ENCODE assay signal across 26 mouse cellular contexts in genomic region chr14:120699378-120699777, GRCm38 (mm10).
DNase-seq lines count a peak whose midpoint lies in the region; ATAC-seq lines count a peak whose summit lies in the region.
"Had no signal": no experiment of that assay in that cellular context is flagged by ENCODE, and none has a peak within 500 bp of the region (broad histone marks: within the 10 kb centered on the region; RNA-seq: fewer than 3 reads in every experiment).

No protein-coding gene starts in this region.

- H3K27ac ChIP-seq in kidney, embryonic 16.5 days (ENCODE audit: low read length): no peak overlapping the region
- no peak overlapping the region for H3K27ac ChIP-seq in kidney, embryonic 15.5 days
- H3K27ac ChIP-seq: forebrain, embryonic 10.5 days; forebrain, embryonic 13.5 days; heart, embryonic 15.5 days; hindbrain, embryonic 12.5 days; hindbrain, embryonic 15.5 days had no signal

- 78% methylated on average over 4 of the region's 4 CpGs for WGBS in kidney, embryonic 16.5 days
- WGBS in kidney, embryonic 15.5 days: 75% methylated on average over 4 of the region's 4 CpGs

- H3K9ac ChIP-seq in kidney, embryonic 16.5 days (replicated peaks; ENCODE audit: low read length): no peak overlapping the region
- no peak overlapping the region for H3K9ac ChIP-seq in kidney, embryonic 15.5 days
- H3K9ac ChIP-seq: forebrain, embryonic 13.5 days; heart, embryonic 12.5 days; heart, embryonic 15.5 days; hindbrain, embryonic 12.5 days; hindbrain, embryonic 15.5 days had no signal

- H3K4me3 ChIP-seq in kidney, embryonic 16.5 days (ENCODE audit: low read length): no peak overlapping the region
- no peak overlapping the region for H3K4me3 ChIP-seq in kidney, embryonic 15.5 days (replicated peaks)
- H3K4me3 ChIP-seq: forebrain, embryonic 10.5 days; forebrain, embryonic 13.5 days; heart, embryonic 12.5 days; heart, embryonic 15.5 days; hindbrain, embryonic 12.5 days; hindbrain, embryonic 15.5 days had no signal

- no peaks in the 10 kb centered on the region for H3K4me1 ChIP-seq in kidney, embryonic 16.5 days (ENCODE audit: insufficient read depth, low read length)
- peaks cover 4% of the 10 kb centered on the region; the same call in 1 of the 2 replicates for H3K4me1 ChIP-seq in kidney, embryonic 15.5 days
- H3K4me1 ChIP-seq: forebrain, embryonic 13.5 days; heart, embryonic 12.5 days; heart, embryonic 15.5 days; hindbrain, embryonic 12.5 days; hindbrain, embryonic 15.5 days had no signal

- H3K4me2 ChIP-seq in kidney, embryonic 16.5 days (replicated peaks; ENCODE audit: low read depth, low read length): no peak overlapping the region
- H3K4me2 ChIP-seq in kidney, embryonic 15.5 days: no peak overlapping the region
- H3K4me2 ChIP-seq: forebrain, embryonic 13.5 days; heart, embryonic 12.5 days; heart, embryonic 15.5 days; hindbrain, embryonic 12.5 days; hindbrain, embryonic 15.5 days had no signal

- no peaks in the 10 kb centered on the region for H3K36me3 ChIP-seq in kidney, embryonic 16.5 days (ENCODE audit: insufficient read depth, low read length)
- no peaks in the 10 kb centered on the region for H3K36me3 ChIP-seq in kidney, embryonic 15.5 days
- H3K36me3 ChIP-seq: forebrain, embryonic 10.5 days; heart, embryonic 12.5 days; heart, embryonic 15.5 days; hindbrain, embryonic 12.5 days; hindbrain, embryonic 15.5 days had no signal

- H3K27me3 ChIP-seq in kidney, embryonic 16.5 days (ENCODE audit: insufficient read depth, low read length): no peaks in the 10 kb centered on the region
- no peaks in the 10 kb centered on the region for H3K27me3 ChIP-seq in kidney, embryonic 15.5 days
- H3K27me3 ChIP-seq: forebrain, embryonic 13.5 days; heart, embryonic 12.5 days; heart, embryonic 15.5 days; hindbrain, embryonic 12.5 days; hindbrain, embryonic 15.5 days had no signal

- peak; percentile 49; the same call in 1 of the 2 replicates for ATAC-seq in kidney, embryonic 16.5 days (ENCODE audit: low FRiP score, low TSS enrichment)
- ATAC-seq in kidney, embryonic 15.5 days (replicated peaks; ENCODE audit: low FRiP score): no peak
- peak; percentile 42 to 53; a peak in 1 of 4 replicates for ATAC-seq in hematopoietic stem cell, adult 5-6 weeks (replicated peaks in 1 of 2; ENCODE audit: insufficient read depth in 1 of 2, low FRiP score in 2 of 2, low TSS enrichment in 1 of 2, low read depth in 1 of 2, poor library complexity in 2 of 2, severe bottlenecking in 2 of 2)
- ATAC-seq: CD4-positive, CD25-positive, alpha-beta regulatory T cell, adult 4 months; forebrain, embryonic 13.5 days; forebrain, embryonic 16.5 days; intestine, postnatal 0 days had no signal

- DNase-seq in ES-CJ7 (ENCODE audit: low read depth, low spot score) (peak; percentile 13), ZHBTc4 (ENCODE audit: low read depth, low spot score) (peak; percentile 21)
- DNase-seq in testis, postnatal 14 days (ENCODE audit: low spot score): no peak
- DNase-seq in embryo, embryonic 11 days: no peak
- DNase-seq: adrenal gland, postnatal 10 days; adrenal gland, postnatal 36 days; cerebellum, adult 18-20 months; cerebellum, adult 9-10 months; cerebellum, postnatal 14 days; gastrocnemius, postnatal 10 days; gastrocnemius, postnatal 36 days; heart, adult 18-20 months; heart, postnatal 10 days; heart, postnatal 36 days had no signal

- no peaks in the 10 kb centered on the region for H3K9me3 ChIP-seq in kidney, embryonic 16.5 days (ENCODE audit: low read length)
- H3K9me3 ChIP-seq in kidney, embryonic 15.5 days (replicated peaks): no peaks in the 10 kb centered on the region
- H3K9me3 ChIP-seq: forebrain, embryonic 10.5 days; forebrain, embryonic 13.5 days; heart, embryonic 12.5 days; heart, embryonic 15.5 days; hindbrain, embryonic 12.5 days; hindbrain, embryonic 15.5 days had no signal

Comparison
In these comparisons a context has a peak if more than half of its experiments do, and no peak if none do; other contexts are left out.
1. DNase-seq: peak in ES-CJ7 (single experiment) and ZHBTc4 (single experiment); none in testis, postnatal 14 days (single experiment) and embryo, embryonic 11 days (single experiment).